Mouse (Mus musculus) embryonic fibroblast, embryonic 13.5 days (primary cell): Measurements from ENCODE around the gene Ppp4r3b.

Experiments
- CTCF ChIP-seq: IDR thresholded peaks from 2 replicates; pipeline ENCODE4 v1.5.1; 2011; ENCODE audit warnings: mild to moderate bottlenecking, control low read depth, low read length, moderate library complexity, borderline replicate concordance; ENCODE audit not compliant: insufficient read depth
- POLR2A ChIP-seq: IDR thresholded peaks from 2 replicates; pipeline ENCODE4 v1.6.1; 2011; ENCODE audit warnings: low read depth, mild to moderate bottlenecking, control low read depth, low read length, moderate library complexity

GRCm38 (mm10) chr11:29239353-29239752, 66.7 kb downstream of the Ppp4r3b start:
- no peak for TF ChIP-seq CTCF
- no peak for TF ChIP-seq POLR2A
